Mouse (Mus musculus) A20 (cell line): ENCODE data around the gene Hist1h2ah.
"Not testable (repeated sequence)": the region's sequence is repeated elsewhere in the genome, so short reads cannot be mapped to it uniquely, and the experiment has no call there.

Source experiments
- DNase-seq: peaks from one replicate; pipeline ENCODE4 v3.0.0-alpha.2; 2011; ENCODE audit warnings: low read depth, low spot score

Hist1h2ah gene

DNA sequence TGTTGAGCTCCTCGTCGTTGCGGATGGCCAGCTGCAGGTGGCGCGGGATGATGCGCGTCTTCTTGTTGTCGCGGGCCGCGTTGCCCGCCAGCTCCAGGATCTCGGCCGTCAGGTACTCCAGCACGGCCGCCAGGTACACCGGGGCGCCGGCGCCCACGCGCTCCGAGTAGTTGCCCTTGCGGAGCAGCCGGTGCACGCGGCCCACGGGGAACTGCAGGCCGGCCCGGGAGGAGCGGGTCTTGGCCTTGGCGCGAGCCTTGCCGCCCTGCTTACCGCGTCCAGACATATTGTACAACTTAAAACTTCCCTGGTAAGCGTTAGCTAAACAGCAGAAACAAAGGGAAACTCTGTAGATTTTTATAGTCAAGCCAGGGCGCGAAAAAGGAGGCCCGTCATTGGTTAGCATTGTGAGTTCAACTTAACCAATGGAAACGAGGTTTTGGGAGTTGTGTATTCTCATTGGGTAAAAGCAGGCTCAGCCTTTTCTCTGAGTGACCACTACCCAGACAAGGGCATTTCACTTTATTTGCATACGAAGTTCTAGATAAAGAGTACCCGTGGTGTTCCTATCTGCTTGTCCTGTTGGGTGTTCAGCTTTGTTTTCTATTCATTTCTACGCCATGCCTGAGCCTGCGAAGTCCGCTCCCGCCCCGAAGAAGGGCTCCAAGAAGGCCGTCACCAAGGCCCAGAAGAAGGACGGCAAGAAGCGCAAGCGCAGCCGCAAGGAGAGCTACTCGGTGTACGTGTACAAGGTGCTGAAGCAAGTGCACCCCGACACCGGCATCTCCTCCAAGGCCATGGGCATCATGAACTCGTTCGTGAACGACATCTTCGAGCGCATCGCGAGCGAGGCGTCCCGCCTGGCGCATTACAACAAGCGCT, at the start of gene Hist1h2ah, which contains the start of gene Hist1h2bk:
TSS of gene Hist1h2ah (minus strand) at position 302 of the 882 bp plus-strand sequence.
TSS of gene Hist1h2bk (plus strand) at position 604 of the 882 bp plus-strand sequence.
- peak; percentile 96 for DNase-seq

DNA sequence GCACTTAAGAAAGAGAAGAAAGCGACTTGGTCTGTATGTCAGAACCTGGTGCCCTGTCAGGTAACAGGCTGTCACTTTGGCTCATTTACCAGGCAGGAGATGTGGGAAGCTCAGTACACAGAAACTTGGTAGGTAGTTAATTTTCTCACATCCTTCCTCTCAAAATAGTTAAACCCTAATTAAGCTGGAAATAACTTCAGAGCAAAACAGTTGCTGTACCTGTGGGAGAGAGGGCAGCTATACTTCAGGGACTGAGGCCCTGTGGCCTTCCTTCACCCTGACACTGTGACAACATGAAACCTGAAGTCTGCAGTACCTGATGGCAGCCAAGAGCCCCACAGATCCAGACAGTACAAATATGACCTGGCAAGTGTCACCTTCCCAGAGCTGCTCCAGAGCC, 48.8 kb upstream of the Hist1h2ah start, which contains the start of gene Vmn1r188:
TSS of gene Vmn1r188 (plus strand) at position 301 of the 400 bp plus-strand sequence.
- not testable (repeated sequence) for DNase-seq

DNA sequence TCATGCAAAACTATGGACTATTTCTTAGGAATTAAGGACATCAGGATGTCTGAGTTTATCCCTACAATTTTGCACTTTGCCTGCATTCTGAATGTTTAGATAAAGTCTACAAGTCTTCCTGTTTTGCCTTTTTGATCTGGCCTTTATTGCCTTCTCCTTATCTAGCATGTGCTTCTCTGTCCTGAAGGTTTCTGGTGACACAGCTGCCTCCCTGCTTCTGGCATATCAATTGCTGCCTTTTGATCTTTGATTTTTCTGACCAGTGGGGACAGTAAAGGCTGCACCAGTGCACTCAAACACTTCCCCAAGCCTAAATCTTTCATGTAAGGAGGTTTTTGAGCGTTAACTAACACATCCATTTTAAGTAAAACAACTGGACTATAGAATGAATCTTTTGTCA, 28.1 kb upstream of the Hist1h2ah start:
- DNase-seq, result no peak

DNA sequence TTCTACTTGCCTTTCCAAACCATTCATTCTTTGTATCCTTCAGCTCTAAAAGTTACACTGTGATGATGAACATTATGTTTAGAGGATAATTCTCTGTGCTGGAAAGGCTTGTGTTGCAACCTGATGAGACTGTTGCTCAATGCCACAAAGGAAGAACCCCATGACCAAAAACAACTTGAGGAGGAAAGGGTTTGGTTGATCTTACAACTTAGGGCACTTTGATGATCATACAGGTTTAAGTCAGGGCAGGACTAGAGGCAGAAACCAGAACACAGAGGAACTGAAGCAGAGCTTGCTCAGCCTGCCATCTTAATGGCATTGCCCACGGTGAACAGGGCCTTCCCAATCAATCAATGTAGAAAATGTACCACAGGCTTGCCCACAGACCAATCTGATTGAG, 26.1 kb upstream of the Hist1h2ah start:
- no peak for DNase-seq

- DNase-seq, result peak; percentile 33
Measured at GRCm38 (mm10) chr13:22053754-22054153, 18.4 kb upstream of the Hist1h2ah start.

DNA sequence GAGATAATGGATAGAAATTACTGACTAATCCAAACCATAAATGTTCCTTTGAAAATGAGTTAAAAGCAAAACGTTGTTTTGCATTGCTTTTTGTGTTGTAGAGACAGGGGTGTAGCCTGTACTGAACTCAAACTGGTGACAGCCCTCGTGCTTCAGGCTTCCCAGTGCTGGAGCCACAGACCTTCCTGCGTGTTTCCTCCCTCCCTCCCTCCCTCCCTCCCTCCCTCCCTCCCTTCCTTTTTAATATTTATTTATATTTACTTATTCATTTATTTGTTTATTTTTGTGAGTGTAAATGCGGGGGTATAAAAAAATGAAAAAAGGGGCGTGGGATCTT, 16.1 kb upstream of the Hist1h2ah start:
- DNase-seq, result no peak

GRCm38 (mm10) chr13:22050591-22051522, 15.5 kb upstream of the Hist1h2ah start:
- peak; percentile 98 for DNase-seq

- peak; percentile 89 for DNase-seq
Measured at GRCm38 (mm10) chr13:22049737-22050440, 14.5 kb upstream of the Hist1h2ah start.

DNA sequence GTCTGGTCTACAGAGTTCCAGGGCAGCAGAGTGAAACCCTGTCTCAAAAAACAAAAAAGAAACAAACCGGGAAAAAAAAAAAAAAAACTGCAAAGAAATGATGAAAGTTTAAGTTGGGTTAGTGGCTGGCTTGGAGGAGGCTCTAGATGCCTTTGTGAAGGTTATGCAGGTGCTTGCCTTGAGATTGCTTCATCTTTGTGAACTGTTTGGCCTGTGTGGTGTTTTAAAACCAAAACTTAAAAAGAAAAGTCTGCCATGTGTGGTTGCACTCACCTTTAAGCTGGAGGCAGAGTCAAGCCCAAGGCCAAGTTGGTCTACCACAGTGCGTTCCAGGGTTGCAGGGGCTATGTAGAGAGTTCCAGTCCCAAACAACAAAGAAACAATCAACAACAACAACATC, 13.7 kb upstream of the Hist1h2ah start:
- DNase-seq, result no peak

- DNase-seq, result no peak
Measured at GRCm38 (mm10) chr13:22045311-22045710, 9.9 kb upstream of the Hist1h2ah start.

GRCm38 (mm10) chr13:22044432-22045155, 9.2 kb upstream of the Hist1h2ah start:
- DNase-seq, result no peak

GRCm38 (mm10) chr13:22043503-22044431, 8.4 kb upstream of the Hist1h2ah start:
- peak; percentile 76 for DNase-seq

- DNase-seq, result peak; percentile 98
Measured at GRCm38 (mm10) chr13:22042568-22043502, 7.5 kb upstream of the Hist1h2ah start, which contains the start of the genes Hist1h2ag and Hist1h2bj. TSS of gene Hist1h2ag (minus strand) at chr13:22042944. TSS of gene Hist1h2bj (plus strand) at chr13:22043214.

DNA sequence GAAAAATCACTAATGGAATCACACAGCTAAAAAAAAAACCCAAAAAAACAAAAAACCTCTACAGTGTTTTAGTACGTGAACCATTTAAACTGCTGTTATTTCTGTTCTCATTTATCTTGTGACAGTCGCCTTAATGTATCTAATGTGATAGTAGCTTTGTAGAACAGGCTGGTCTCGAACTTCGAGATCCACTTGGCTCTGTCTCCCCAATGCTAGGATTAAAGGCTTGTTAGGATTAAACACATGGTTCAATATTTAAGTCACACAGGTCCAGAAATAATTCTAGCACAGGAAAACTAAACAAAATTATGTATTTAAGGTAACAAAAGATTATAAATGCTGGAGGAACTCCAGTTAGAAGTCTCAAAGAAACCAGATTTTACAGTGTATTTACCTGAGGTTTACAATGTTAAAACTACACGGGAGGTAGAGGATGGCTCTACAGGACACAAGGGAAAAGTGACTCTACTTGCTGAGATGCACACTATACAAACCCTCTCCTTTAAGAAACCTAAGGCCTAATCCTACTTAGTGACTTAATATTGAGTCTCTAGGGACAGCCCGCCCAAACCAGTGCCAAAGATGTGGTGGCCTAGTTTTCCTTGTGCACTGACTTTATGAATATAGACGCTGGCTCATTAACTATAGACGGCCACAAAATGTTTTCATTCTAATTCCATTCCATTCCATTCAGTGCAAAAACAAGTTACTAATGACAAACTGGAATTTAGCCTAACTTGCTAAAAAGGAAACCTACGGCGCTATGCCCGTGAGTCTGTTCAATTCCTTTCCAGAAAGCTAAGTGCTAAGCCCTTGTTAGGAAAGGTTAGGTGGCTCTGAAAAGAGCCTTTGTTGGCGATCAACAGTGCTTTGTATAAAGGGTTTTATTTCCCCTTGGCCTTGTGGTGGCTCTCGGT, 6.5 kb upstream of the Hist1h2ah start:
- DNase-seq, result peak; percentile 75

DNA sequence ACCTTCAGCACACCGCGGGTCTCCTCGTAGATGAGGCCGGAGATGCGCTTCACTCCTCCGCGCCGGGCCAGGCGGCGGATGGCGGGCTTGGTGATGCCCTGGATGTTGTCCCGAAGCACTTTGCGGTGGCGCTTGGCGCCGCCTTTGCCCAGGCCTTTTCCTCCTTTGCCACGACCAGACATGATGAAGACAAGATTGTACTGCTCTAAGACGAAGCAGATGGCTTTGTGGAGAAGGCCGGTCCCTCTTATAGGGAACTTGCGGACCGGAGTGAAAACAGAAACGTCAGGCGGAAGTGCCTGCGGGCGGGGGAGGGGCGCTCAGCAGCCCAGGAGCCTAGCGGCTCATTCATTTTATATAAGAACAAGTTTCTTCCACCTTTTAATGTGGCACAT, 5.8 kb upstream of the Hist1h2ah start, which contains the start of gene Hist1h4i:
TSS of gene Hist1h4i (minus strand) at position 221 of the 395 bp plus-strand sequence.
- DNase-seq, result peak; percentile 97

DNA sequence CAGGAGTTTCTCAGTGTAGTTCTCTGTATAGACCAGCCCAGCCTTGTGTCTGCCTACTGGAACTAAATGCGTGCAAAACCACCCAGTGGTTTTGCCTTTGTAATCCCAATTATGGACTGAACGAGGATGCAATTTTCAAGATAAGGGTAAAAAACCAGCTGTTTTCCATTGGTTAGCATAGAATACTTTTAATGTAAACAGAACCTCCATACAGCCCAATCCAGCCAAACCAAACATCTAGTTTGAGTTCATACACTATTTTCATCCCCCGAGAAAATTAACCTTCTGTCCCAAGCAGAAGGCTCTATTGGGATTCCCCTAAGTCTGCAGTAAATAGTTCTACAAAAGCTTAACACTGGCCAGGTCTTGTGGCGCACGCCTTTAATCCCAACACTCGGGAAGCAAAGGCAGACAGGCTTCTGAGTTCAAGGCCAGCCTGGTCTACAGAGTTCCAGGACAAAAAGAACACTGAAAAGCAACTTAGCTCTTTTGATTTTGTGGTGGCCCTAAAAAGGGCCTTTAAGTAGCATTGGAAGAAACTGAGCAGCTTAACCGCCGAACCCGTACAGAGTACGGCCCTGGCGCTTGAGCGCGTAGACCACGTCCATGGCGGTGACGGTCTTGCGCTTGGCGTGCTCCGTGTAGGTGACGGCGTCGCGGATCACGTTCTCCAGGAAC, 5.2 kb upstream of the Hist1h2ah start:
- peak; percentile 78 for DNase-seq
